Mouse (Mus musculus) C2C12 (cell line): ENCODE measurements around the gene Tldc1.

Experiments
- CEBPB ChIP-seq: IDR thresholded peaks from one replicate; pipeline ENCODE4 v1.6.1; 2011; ENCODE audit warnings: low read depth, mild to moderate bottlenecking, control low read depth, moderate library complexity
- CTCF ChIP-seq: IDR thresholded peaks from one replicate; pipeline ENCODE4 v1.5.1; 2011; ENCODE audit not compliant: control insufficient read depth, insufficient read depth, insufficient read length
- MAX ChIP-seq: IDR thresholded peaks from one replicate; pipeline ENCODE4 v1.6.1; 2011; ENCODE audit warnings: mild to moderate bottlenecking, control low read depth
- MYOG ChIP-seq: IDR thresholded peaks from one replicate; pipeline ENCODE4 v1.6.1; 2011; ENCODE audit not compliant: control insufficient read depth, insufficient read length; ENCODE audit errors: extremely low read depth

GRCm38 (mm10) chr8:119827721-119828153 lies 49.5 kb upstream of the Tldc1 start:
- TF ChIP-seq MYOG (no peak), CTCF (no peak), CEBPB (no peak), MAX (no peak)
